In genomic region chr15:99583463-99584344, GRCm38 (mm10) we compare ENCODE assay signal across 8 mouse cellular contexts. TPM values are rescaled to one million over a fixed set of nuclear protein-coding genes. Genes with fewer than 3 reads are reported as not detected.
DNase-seq lines count a peak whose midpoint lies in the region; ATAC-seq and TF ChIP-seq lines count a peak whose summit lies in the region.
"Had no signal": no experiment of that assay in that cellular context is flagged by ENCODE, and none has a peak within 500 bp of the region (broad histone marks: within the 10 kb centered on the region; RNA-seq: fewer than 3 reads in every experiment).

No protein-coding gene starts in this region.

- peaks cover 98% of the 10 kb centered on the region for H3K27me3 ChIP-seq in lung, embryonic 15.5 days
- peaks cover 29% of the 10 kb centered on the region for H3K27me3 ChIP-seq in small intestine, adult 2 months (ENCODE audit: control insufficient read depth, insufficient read depth, low read length)

- TF ChIP-seq POLR2A in small intestine, adult 2 months (IDR thresholded peaks at IDR 0.05; ENCODE audit: low read depth, low read length) = no peak

- DNase-seq in NIH3T3 (ENCODE audit: low read depth) = peak; percentile 56
- peak; percentile 30 to 49 for DNase-seq in gastrocnemius, postnatal 4 days (ENCODE audit: low spot score in 2 of 2)
- DNase-seq in kidney, adult 11 months = peak; percentile 36
- DNase-seq in left cerebral cortex, postnatal 36 days (ENCODE audit: low spot score in 2 of 2) = no peak

- H3K36me3 ChIP-seq in lung, embryonic 15.5 days = no peaks in the 10 kb centered on the region
- no peaks in the 10 kb centered on the region for H3K36me3 ChIP-seq in small intestine, adult 2 months (ENCODE audit: control insufficient read depth, insufficient read depth, low read length)

- peaks cover 7% of the 10 kb centered on the region for H3K4me1 ChIP-seq in brown adipose tissue, adult 24 weeks (ENCODE audit: control insufficient read depth, insufficient read depth, insufficient read length, low read length)
- H3K4me1 ChIP-seq in lung, embryonic 15.5 days = peaks cover 21% of the 10 kb centered on the region
- peaks cover 9% of the 10 kb centered on the region for H3K4me1 ChIP-seq in small intestine, adult 2 months (ENCODE audit: control insufficient read depth, insufficient read depth, insufficient read length, low read length)

- no peak for TF ChIP-seq CTCF in small intestine, adult 2 months (IDR thresholded peaks at IDR 0.05; ENCODE audit: extremely low read depth, insufficient read length, insufficient replicate concordance, low read depth, low read length)

- H3K4me2 ChIP-seq in lung, embryonic 15.5 days = peak overlapping the region; percentile 62

- H3K4me3 ChIP-seq in brown adipose tissue, adult 24 weeks (ENCODE audit: insufficient read depth, low read depth, low read length) = peak overlapping the region; percentile 56
- peak overlapping the region; percentile 33 for H3K4me3 ChIP-seq in lung, embryonic 15.5 days
- H3K4me3 ChIP-seq in small intestine, adult 2 months (ENCODE audit: low read depth, low read length) = peak overlapping the region; percentile 39
- H3K4me3 ChIP-seq: erythroblast, embryonic 14.5 days had no signal

- 3% methylated on average over 47 of the region's 54 CpGs for WGBS in lung, embryonic 15.5 days
- 4% methylated on average over 54 of the region's 54 CpGs for WGBS in small intestine, adult 2 months

- H3K9me3 ChIP-seq in lung, embryonic 15.5 days = no peaks in the 10 kb centered on the region

- intact Hi-C loops in left cerebral cortex, postnatal 36 days (cut with DNase I) = no loop called here

- peak overlapping the region; percentile 24; the same call in 1 of the 2 replicates for H3K9ac ChIP-seq in lung, embryonic 15.5 days

- peak; percentile 52; the same call in 1 of the 2 replicates for ATAC-seq in lung, embryonic 15.5 days (ENCODE audit: borderline replicate concordance, extremely low read depth, low FRiP score, low TSS enrichment)

- no peak overlapping the region for H3K27ac ChIP-seq in brown adipose tissue, adult 24 weeks (replicated peaks; ENCODE audit: low read depth, low read length)
- no peak overlapping the region for H3K27ac ChIP-seq in lung, embryonic 15.5 days
- no peak overlapping the region for H3K27ac ChIP-seq in small intestine, adult 2 months (ENCODE audit: insufficient read depth, low read depth, low read length)

RNA-seq across cellular contexts. Expression of gene Aqp2, which starts 4.8 kb away (rescaled TPM):
- 1.1 TPM in 1 of 2 replicates, not detected in the other for polyA plus RNA-seq in brown adipose tissue, adult 24 weeks (2012; ENCODE audit: insufficient read depth, insufficient read length, missing spikeins)
- total RNA-seq in gastrocnemius, postnatal 4 days (2021) = not detected
- polyA plus RNA-seq in lung, embryonic 15.5 days (2015; fragmentation: Nextera tagmentation; extraction: Ambion mirVana) = 0.34 TPM in 1 of 2 replicates, not detected in the other
- polyA plus RNA-seq in small intestine, adult 2 months (2012; rRNA removed) = not detected in 2 replicates
- not detected for total RNA-seq in left cerebral cortex, postnatal 36 days (2021)
- polyA plus RNA-seq: erythroblast, embryonic 14.5 days had no signal

RNA-seq across cellular contexts. Expression of gene Aqp5, which starts 6.9 kb away (rescaled TPM):
- polyA plus RNA-seq in brown adipose tissue, adult 24 weeks (2012; ENCODE audit: insufficient read depth, insufficient read length, missing spikeins) = not detected in 2 replicates
- total RNA-seq in gastrocnemius, postnatal 4 days (2021) = not detected
- 1.5 and 1.9 TPM in 2 replicates for polyA plus RNA-seq in lung, embryonic 15.5 days (2015; fragmentation: Nextera tagmentation; extraction: Ambion mirVana)
- polyA plus RNA-seq in small intestine, adult 2 months (2012; rRNA removed) = 0.20 and 52.4 TPM in 2 replicates
- total RNA-seq in left cerebral cortex, postnatal 36 days (2021) = under 1 TPM; 0.23 to 0.37 TPM
- polyA plus RNA-seq: erythroblast, embryonic 14.5 days had no signal

RNA-seq across cellular contexts. Expression of gene Aqp6, which starts 17.5 kb away (rescaled TPM):
- polyA plus RNA-seq in brown adipose tissue, adult 24 weeks (2012; ENCODE audit: insufficient read depth, insufficient read length, missing spikeins) = not detected in 2 replicates
- not detected for total RNA-seq in gastrocnemius, postnatal 4 days (2021)
- not detected in 2 replicates for polyA plus RNA-seq in lung, embryonic 15.5 days (2015; fragmentation: Nextera tagmentation; extraction: Ambion mirVana)
- polyA plus RNA-seq in small intestine, adult 2 months (2012; rRNA removed) = not detected in 2 replicates
- total RNA-seq in left cerebral cortex, postnatal 36 days (2021) = under 1 TPM; 0.48 to 0.81 TPM
- polyA plus RNA-seq: erythroblast, embryonic 14.5 days had no signal

RNA-seq across cellular contexts. Expression of gene Faim2, which starts 55.7 kb away (rescaled TPM):
- not detected in 2 replicates for polyA plus RNA-seq in brown adipose tissue, adult 24 weeks (2012; ENCODE audit: insufficient read depth, insufficient read length, missing spikeins)
- not detected for total RNA-seq in gastrocnemius, postnatal 4 days (2021)
- 1.1 and 1.4 TPM in 2 replicates for polyA plus RNA-seq in lung, embryonic 15.5 days (2015; fragmentation: Nextera tagmentation; extraction: Ambion mirVana)
- 1.3 and 1.7 TPM in 2 replicates for polyA plus RNA-seq in small intestine, adult 2 months (2012; rRNA removed)
- 100 to 1,000 TPM; 365 to 407 TPM for total RNA-seq in left cerebral cortex, postnatal 36 days (2021)
- polyA plus RNA-seq: erythroblast, embryonic 14.5 days had no signal

Comparison
In these comparisons a context has a peak if more than half of its experiments do, and no peak if none do; other contexts are left out.
1. DNase-seq: peak in NIH3T3 (single experiment), gastrocnemius, postnatal 4 days (2 of 2) and kidney, adult 11 months (single experiment); none in left cerebral cortex, postnatal 36 days (0 of 2).
2. Peak in every context shown above with its lines, with median percentiles within 50 percentile points of each other: H3K4me3 ChIP-seq.